In genomic region chr15:85298167-85298781, GRCm38 (mm10) we compare ENCODE assay signal across 14 mouse cellular contexts. TPM values are rescaled to one million over a fixed set of nuclear protein-coding genes. Genes with fewer than 3 reads are reported as not detected.
DNase-seq lines count a peak whose midpoint lies in the region; ATAC-seq lines count a peak whose summit lies in the region.
"Had no signal": no experiment of that assay in that cellular context is flagged by ENCODE, and none has a peak within 500 bp of the region (broad histone marks: within the 10 kb centered on the region; RNA-seq: fewer than 3 reads in every experiment).

No protein-coding gene starts in this region.

- ATAC-seq in forebrain, embryonic 12.5 days (ENCODE audit: low FRiP score), result no peak
- no peak for ATAC-seq in forebrain, embryonic 16.5 days
- no peak for ATAC-seq in kidney, embryonic 15.5 days (replicated peaks; ENCODE audit: low FRiP score)
- ATAC-seq in embryonic facial prominence, embryonic 12.5 days (ENCODE audit: insufficient number of reproducible peaks, insufficient read depth, low FRiP score, low TSS enrichment), result 0 out of 2 replicates have a peak, but pooled peaks have one; percentile 52
- no peak for ATAC-seq in limb, embryonic 15.5 days (ENCODE audit: insufficient number of reproducible peaks, low FRiP score, low TSS enrichment, low read depth)

- 65% methylated on average over 17 of the region's 17 CpGs for WGBS in forebrain, embryonic 12.5 days
- WGBS in forebrain, embryonic 16.5 days, result 57% methylated on average over 17 of the region's 17 CpGs
- WGBS in kidney, embryonic 15.5 days, result 35% methylated on average over 17 of the region's 17 CpGs
- WGBS in embryonic facial prominence, embryonic 12.5 days, result 50% methylated on average over 17 of the region's 17 CpGs
- 16% methylated on average over 17 of the region's 17 CpGs for WGBS in limb, embryonic 15.5 days

- H3K4me3 ChIP-seq in forebrain, embryonic 12.5 days (replicated peaks), result no peak overlapping the region
- no peak overlapping the region for H3K4me3 ChIP-seq in forebrain, embryonic 16.5 days (replicated peaks; ENCODE audit: low read length)
- H3K4me3 ChIP-seq in kidney, embryonic 15.5 days (replicated peaks), result no peak overlapping the region
- H3K4me3 ChIP-seq in embryonic facial prominence, embryonic 12.5 days, result no peak overlapping the region
- 0 out of 2 replicates have a peak overlapping the region, but pooled peaks have one; percentile 4 for H3K4me3 ChIP-seq in limb, embryonic 15.5 days

- H3K27me3 ChIP-seq in forebrain, embryonic 12.5 days, result no peaks in the 10 kb centered on the region
- H3K27me3 ChIP-seq in forebrain, embryonic 16.5 days (replicated peaks; ENCODE audit: control insufficient read depth, insufficient read depth, low read length), result no peaks in the 10 kb centered on the region
- no peaks in the 10 kb centered on the region for H3K27me3 ChIP-seq in kidney, embryonic 15.5 days
- no peaks in the 10 kb centered on the region for H3K27me3 ChIP-seq in embryonic facial prominence, embryonic 12.5 days
- no peaks in the 10 kb centered on the region for H3K27me3 ChIP-seq in limb, embryonic 15.5 days

- 0 out of 2 replicates have a peak overlapping the region, but pooled peaks have one; percentile 19 for H3K27ac ChIP-seq in forebrain, embryonic 12.5 days
- no peak overlapping the region for H3K27ac ChIP-seq in forebrain, embryonic 16.5 days (ENCODE audit: low read length)
- H3K27ac ChIP-seq in kidney, embryonic 15.5 days, result peak overlapping the region; percentile 48; the same call in 1 of the 2 replicates
- peak overlapping the region; percentile 30; the same call in 1 of the 2 replicates for H3K27ac ChIP-seq in embryonic facial prominence, embryonic 12.5 days
- H3K27ac ChIP-seq in limb, embryonic 15.5 days, result peak overlapping the region; percentile 59

- no peak overlapping the region for H3K9ac ChIP-seq in forebrain, embryonic 12.5 days
- H3K9ac ChIP-seq in forebrain, embryonic 16.5 days (replicated peaks; ENCODE audit: low read depth, low read length), result no peak overlapping the region
- no peak overlapping the region for H3K9ac ChIP-seq in kidney, embryonic 15.5 days
- H3K9ac ChIP-seq in embryonic facial prominence, embryonic 12.5 days, result no peak overlapping the region
- H3K9ac ChIP-seq in limb, embryonic 15.5 days, result no peak overlapping the region; the same call in 1 of the 2 replicates

- H3K9me3 ChIP-seq in forebrain, embryonic 12.5 days, result no peaks in the 10 kb centered on the region
- H3K9me3 ChIP-seq in forebrain, embryonic 16.5 days (ENCODE audit: control insufficient read depth, low read length), result no peaks in the 10 kb centered on the region
- no peaks in the 10 kb centered on the region for H3K9me3 ChIP-seq in kidney, embryonic 15.5 days (replicated peaks)
- no peaks in the 10 kb centered on the region for H3K9me3 ChIP-seq in embryonic facial prominence, embryonic 12.5 days
- no peaks in the 10 kb centered on the region for H3K9me3 ChIP-seq in limb, embryonic 15.5 days

- H3K4me1 ChIP-seq in forebrain, embryonic 12.5 days, result peaks cover 23% of the 10 kb centered on the region
- H3K4me1 ChIP-seq in forebrain, embryonic 16.5 days (replicated peaks; ENCODE audit: control insufficient read depth, insufficient read depth, low read length), result peaks cover 12% of the 10 kb centered on the region
- peaks cover 20% of the 10 kb centered on the region for H3K4me1 ChIP-seq in kidney, embryonic 15.5 days
- peaks cover 18% of the 10 kb centered on the region for H3K4me1 ChIP-seq in embryonic facial prominence, embryonic 12.5 days
- peaks cover 29% of the 10 kb centered on the region for H3K4me1 ChIP-seq in limb, embryonic 15.5 days

- H3K4me2 ChIP-seq in forebrain, embryonic 12.5 days, result no peak overlapping the region
- H3K4me2 ChIP-seq in forebrain, embryonic 16.5 days (ENCODE audit: low read length), result no peak overlapping the region
- H3K4me2 ChIP-seq in kidney, embryonic 15.5 days, result peak overlapping the region; percentile 39
- H3K4me2 ChIP-seq in embryonic facial prominence, embryonic 12.5 days (replicated peaks), result 0 out of 2 replicates have a peak overlapping the region, but pooled peaks have one; percentile 9
- H3K4me2 ChIP-seq in limb, embryonic 15.5 days, result peak overlapping the region; percentile 32
- H3K4me2 ChIP-seq: midbrain, embryonic 11.5 days had no signal

- DNase-seq in kidney, postnatal 36 days, result no peak
- DNase-seq in urinary bladder, adult 2 months (ENCODE audit: low spot score), result no peak
- no peak for DNase-seq in thymus, postnatal 0 days (ENCODE audit: low spot score)
- DNase-seq: adrenal gland, adult 8-10 months; cerebellum, adult 18-20 months; gastrocnemius, postnatal 36 days; left cerebral cortex, postnatal 4 days; spleen, adult 18-20 months had no signal

- H3K36me3 ChIP-seq in forebrain, embryonic 12.5 days (replicated peaks), result no peaks in the 10 kb centered on the region
- no peaks in the 10 kb centered on the region for H3K36me3 ChIP-seq in forebrain, embryonic 16.5 days (ENCODE audit: control insufficient read depth, insufficient read depth)
- H3K36me3 ChIP-seq in kidney, embryonic 15.5 days, result no peaks in the 10 kb centered on the region
- no peaks in the 10 kb centered on the region for H3K36me3 ChIP-seq in embryonic facial prominence, embryonic 12.5 days
- no peaks in the 10 kb centered on the region for H3K36me3 ChIP-seq in limb, embryonic 15.5 days

RNA-seq across cellular contexts. Expression of gene Atxn10, which starts 37.8 kb away (rescaled TPM):
- polyA plus RNA-seq in forebrain, embryonic 12.5 days (2016; fragmentation: Nextera tagmentation; extraction: Ambion mirVana), result 407 and 408 TPM in 2 replicates
- 531 and 554 TPM in 2 replicates for polyA plus RNA-seq in forebrain, embryonic 16.5 days (2015; fragmentation: Nextera tagmentation; extraction: Ambion mirVana)
- 266 and 287 TPM in 2 replicates for polyA plus RNA-seq in kidney, embryonic 15.5 days (2015; fragmentation: Nextera tagmentation; extraction: Ambion mirVana)
- 336 and 345 TPM in 2 replicates for polyA plus RNA-seq in embryonic facial prominence, embryonic 12.5 days (2016; fragmentation: Nextera tagmentation; extraction: Ambion mirVana)
- polyA plus RNA-seq in limb, embryonic 15.5 days (2015; fragmentation: Nextera tagmentation; extraction: Ambion mirVana), result 283 and 286 TPM in 2 replicates
- 119 and 122 TPM in 2 replicates for polyA plus RNA-seq in urinary bladder, adult 2 months (2012; rRNA removed)
- polyA plus RNA-seq in thymus, postnatal 0 days (2015; fragmentation: Nextera tagmentation; extraction: Ambion mirVana), result 220 and 226 TPM in 2 replicates

Comparison
In these comparisons a context has a peak if more than half of its experiments do, and no peak if none do; other contexts are left out.
1. H3K4me2 ChIP-seq: peak in kidney, embryonic 15.5 days (single experiment), embryonic facial prominence, embryonic 12.5 days (single experiment) and limb, embryonic 15.5 days (single experiment); none in forebrain, embryonic 12.5 days (single experiment) and forebrain, embryonic 16.5 days (single experiment).